Comparison of ENCODE assay signal across 11 mouse cellular contexts in genomic region chr9:89802658-89803057, GRCm38 (mm10).
DNase-seq lines count a peak whose midpoint lies in the region; ATAC-seq and TF ChIP-seq lines count a peak whose summit lies in the region.
"Had no signal": no experiment of that assay in that cellular context is flagged by ENCODE, and none has a peak within 500 bp of the region (broad histone marks: within the 10 kb centered on the region; RNA-seq: fewer than 3 reads in every experiment).

No protein-coding gene starts in this region.

- H3K9ac ChIP-seq in hindbrain, postnatal 0 days (replicated peaks; ENCODE audit: low read length) = no peak overlapping the region
- no peak overlapping the region for H3K9ac ChIP-seq in hindbrain, embryonic 12.5 days
- H3K9ac ChIP-seq in midbrain, embryonic 13.5 days (replicated peaks) = no peak overlapping the region
- H3K9ac ChIP-seq in heart, embryonic 12.5 days = no peak overlapping the region
- no peak overlapping the region for H3K9ac ChIP-seq in lung, postnatal 0 days (replicated peaks; ENCODE audit: low read depth)

- no peaks in the 10 kb centered on the region for H3K9me3 ChIP-seq in hindbrain, postnatal 0 days (ENCODE audit: low read length)
- H3K9me3 ChIP-seq in hindbrain, embryonic 12.5 days (replicated peaks) = no peaks in the 10 kb centered on the region
- H3K9me3 ChIP-seq in midbrain, embryonic 13.5 days = no peaks in the 10 kb centered on the region
- no peaks in the 10 kb centered on the region for H3K9me3 ChIP-seq in midbrain, embryonic 10.5 days (replicated peaks)
- no peaks in the 10 kb centered on the region for H3K9me3 ChIP-seq in heart, embryonic 12.5 days (replicated peaks)
- no peaks in the 10 kb centered on the region; the same call in 1 of the 2 replicates for H3K9me3 ChIP-seq in lung, postnatal 0 days (ENCODE audit: low read length)

- ATAC-seq in hindbrain, postnatal 0 days = peak; percentile 76
- ATAC-seq in hindbrain, embryonic 12.5 days (ENCODE audit: low FRiP score) = no peak
- ATAC-seq in midbrain, embryonic 13.5 days = 0 out of 2 replicates have a peak, but pooled peaks have one; percentile 29
- ATAC-seq in heart, embryonic 12.5 days (ENCODE audit: insufficient number of reproducible peaks, low FRiP score) = peak; percentile 55; the same call in 1 of the 2 replicates
- ATAC-seq in lung, postnatal 0 days = no peak
- ATAC-seq in inflammation-experienced regulatory T-cells, adult 6 months = no peak
- ATAC-seq: intestine, postnatal 0 days had no signal

- H3K4me1 ChIP-seq in hindbrain, postnatal 0 days (ENCODE audit: insufficient read depth, low read length) = no peaks in the 10 kb centered on the region
- H3K4me1 ChIP-seq in hindbrain, embryonic 12.5 days = no peaks in the 10 kb centered on the region
- no peaks in the 10 kb centered on the region for H3K4me1 ChIP-seq in midbrain, embryonic 13.5 days (replicated peaks)
- H3K4me1 ChIP-seq in midbrain, embryonic 10.5 days = peaks cover 6% of the 10 kb centered on the region
- H3K4me1 ChIP-seq in heart, embryonic 12.5 days (replicated peaks) = 0 out of 2 replicates have a peak, but pooled peaks cover 4% of the 10 kb centered on the region
- H3K4me1 ChIP-seq in lung, postnatal 0 days (ENCODE audit: insufficient read depth, low read depth, low read length) = no peaks in the 10 kb centered on the region

- no peak overlapping the region for H3K4me2 ChIP-seq in hindbrain, postnatal 0 days (ENCODE audit: low read depth, low read length)
- H3K4me2 ChIP-seq in hindbrain, embryonic 12.5 days (replicated peaks) = no peak overlapping the region
- H3K4me2 ChIP-seq in midbrain, embryonic 13.5 days (replicated peaks) = no peak overlapping the region
- H3K4me2 ChIP-seq in heart, embryonic 12.5 days = peak overlapping the region; percentile 23; the same call in 1 of the 2 replicates
- no peak overlapping the region for H3K4me2 ChIP-seq in lung, postnatal 0 days (replicated peaks; ENCODE audit: low read depth, low read length)

- 78% methylated on average over 10 of the region's 10 CpGs for WGBS in hindbrain, postnatal 0 days
- WGBS in hindbrain, embryonic 12.5 days = 85% methylated on average over 10 of the region's 10 CpGs
- WGBS in midbrain, embryonic 13.5 days = 89% methylated on average over 10 of the region's 10 CpGs
- WGBS in midbrain, embryonic 10.5 days = 87% methylated on average over 10 of the region's 10 CpGs
- WGBS in heart, embryonic 12.5 days = 65% methylated on average over 10 of the region's 10 CpGs
- WGBS in lung, postnatal 0 days = 54% methylated on average over 10 of the region's 10 CpGs

- TF ChIP-seq CTCF in hindbrain, postnatal 0 days (IDR thresholded peaks at IDR 0.05; ENCODE audit: low read depth) = no peak
- no peak for TF ChIP-seq CTCF in lung, postnatal 0 days (IDR thresholded peaks at IDR 0.05)

- no peaks in the 10 kb centered on the region for H3K27me3 ChIP-seq in hindbrain, postnatal 0 days (ENCODE audit: insufficient read depth, low read length)
- no peaks in the 10 kb centered on the region for H3K27me3 ChIP-seq in hindbrain, embryonic 12.5 days
- no peaks in the 10 kb centered on the region for H3K27me3 ChIP-seq in midbrain, embryonic 13.5 days
- no peaks in the 10 kb centered on the region for H3K27me3 ChIP-seq in midbrain, embryonic 10.5 days (ENCODE audit: low read depth, poor library complexity, severe bottlenecking)
- H3K27me3 ChIP-seq in heart, embryonic 12.5 days (replicated peaks) = no peaks in the 10 kb centered on the region
- H3K27me3 ChIP-seq in lung, postnatal 0 days (replicated peaks; ENCODE audit: insufficient read depth, low read length) = no peaks in the 10 kb centered on the region

- DNase-seq in hindbrain, postnatal 0 days (ENCODE audit: low spot score) = peak; percentile 68
- DNase-seq in midbrain, embryonic 10.5 days (ENCODE audit: low spot score) = no peak
- DNase-seq in lung, postnatal 0 days (ENCODE audit: low spot score) = peak; percentile 9
- no peak for DNase-seq in frontal cortex, postnatal 25 days (ENCODE audit: low spot score in 2 of 2)
- DNase-seq: right cerebral cortex, postnatal 25 days had no signal

- TF ChIP-seq EP300 in lung, postnatal 0 days (IDR thresholded peaks at IDR 0.05) = no peak

- H3K36me3 ChIP-seq in hindbrain, postnatal 0 days (ENCODE audit: insufficient read depth, low read length) = no peaks in the 10 kb centered on the region
- H3K36me3 ChIP-seq in hindbrain, embryonic 12.5 days = no peaks in the 10 kb centered on the region
- no peaks in the 10 kb centered on the region for H3K36me3 ChIP-seq in midbrain, embryonic 13.5 days
- H3K36me3 ChIP-seq in midbrain, embryonic 10.5 days = no peaks in the 10 kb centered on the region
- no peaks in the 10 kb centered on the region for H3K36me3 ChIP-seq in heart, embryonic 12.5 days
- no peaks in the 10 kb centered on the region for H3K36me3 ChIP-seq in lung, postnatal 0 days (ENCODE audit: insufficient read depth, low read length)

- no peak overlapping the region for H3K4me3 ChIP-seq in hindbrain, postnatal 0 days (ENCODE audit: low read length)
- no peak overlapping the region for H3K4me3 ChIP-seq in hindbrain, embryonic 12.5 days
- no peak overlapping the region for H3K4me3 ChIP-seq in midbrain, embryonic 13.5 days (replicated peaks)
- H3K4me3 ChIP-seq in midbrain, embryonic 10.5 days = no peak overlapping the region
- H3K4me3 ChIP-seq in heart, embryonic 12.5 days = no peak overlapping the region
- H3K4me3 ChIP-seq in lung, postnatal 0 days (ENCODE audit: low read depth, low read length) = no peak overlapping the region
- H3K4me3 ChIP-seq: left cerebral cortex, adult 2 months had no signal

- no peak overlapping the region for H3K27ac ChIP-seq in hindbrain, postnatal 0 days
- H3K27ac ChIP-seq in hindbrain, embryonic 12.5 days = no peak overlapping the region
- no peak overlapping the region for H3K27ac ChIP-seq in midbrain, embryonic 13.5 days
- no peak overlapping the region for H3K27ac ChIP-seq in midbrain, embryonic 10.5 days (replicated peaks)
- H3K27ac ChIP-seq in heart, embryonic 12.5 days (ENCODE audit: poor library complexity, severe bottlenecking) = no peak overlapping the region
- no peak overlapping the region for H3K27ac ChIP-seq in lung, postnatal 0 days (ENCODE audit: low read length)
- H3K27ac ChIP-seq: left cerebral cortex, adult 2 months had no signal

Comparison
In these comparisons a context has a peak if more than half of its experiments do, and no peak if none do; other contexts are left out.
1. ATAC-seq: peak in hindbrain, postnatal 0 days (single experiment), midbrain, embryonic 13.5 days (single experiment) and heart, embryonic 12.5 days (single experiment); none in hindbrain, embryonic 12.5 days (single experiment), lung, postnatal 0 days (single experiment) and inflammation-experienced regulatory T-cells, adult 6 months (single experiment).
2. DNase-seq: peak in hindbrain, postnatal 0 days (single experiment) and lung, postnatal 0 days (single experiment); none in midbrain, embryonic 10.5 days (single experiment) and frontal cortex, postnatal 25 days (0 of 2).